Mouse (Mus musculus): ENCODE results near the gene Myo1f.

Gene Myo1f

GRCm38 (mm10) chr17:33649781-33650475 is 94.4 kb downstream of the Myo1f start:
- DNase-seq (ENCODE audit: low read depth, low spot score) = no peak

All from c-Kit-negative CD71-positive TER-119-positive erythroid progenitor cells, embryonic 14.5 days (primary cell).